Mouse (Mus musculus) intestine, embryonic 16.5 days (tissue): ENCODE measurements around the gene Gnat1. TPM values are rescaled to one million over a fixed set of nuclear protein-coding genes. Genes with fewer than 3 reads are reported as not detected.
A peak's percentile ranks its signal among the peaks of the same experiment; 100 is the strongest.

Source experiments
- ATAC-seq: fragments of 200-750 bp; cut with Nextera tagmentation; 2 replicates; pipeline ENCODE4 v1.8.0; 2017; ENCODE audit warnings: moderate TSS enrichment, moderate library complexity
- H3K27ac ChIP-seq: fragments of 300-500 bp; sonication (generic); 2 replicates; pipeline ENCODE4 v1.5.1; 2014; ENCODE audit warnings: mild to moderate bottlenecking, low read length
- H3K27me3 ChIP-seq: fragments of 300-500 bp; sonication (generic); replicated peaks from 2 replicates; pipeline ENCODE4 v1.6.1; 2014; ENCODE audit warnings: low read length, control low read depth, mixed read lengths; ENCODE audit not compliant: control insufficient read depth, insufficient read depth
- H3K36me3 ChIP-seq: fragments of 300-500 bp; sonication (generic); 2 replicates; pipeline ENCODE4 v1.6.1; 2014; ENCODE audit warnings: low read length, control low read depth; ENCODE audit not compliant: control insufficient read depth, insufficient read depth
- H3K4me1 ChIP-seq: fragments of 300-500 bp; sonication (generic); 2 replicates; pipeline ENCODE4 v1.6.1; 2014; ENCODE audit warnings: low read length, control low read depth, mixed read lengths; ENCODE audit not compliant: control insufficient read depth, insufficient read depth
- H3K4me2 ChIP-seq: fragments of 300-500 bp; sonication (generic); 2 replicates; pipeline ENCODE4 v1.6.1; 2014; ENCODE audit warnings: low read depth, low read length, control low read depth
- H3K4me3 ChIP-seq: fragments of 300-500 bp; sonication (generic); 2 replicates; pipeline ENCODE4 v1.5.1; 2014; ENCODE audit warnings: mild to moderate bottlenecking, low read length
- H3K9ac ChIP-seq: fragments of 300-500 bp; sonication (generic); 2 replicates; pipeline ENCODE4 v1.6.1; 2014; ENCODE audit warnings: low read depth, low read length
- H3K9me3 ChIP-seq: fragments of 300-500 bp; sonication (generic); 2 replicates; pipeline ENCODE4 v1.6.1; 2016; ENCODE audit warnings: low read length, control low read depth; ENCODE audit not compliant: control insufficient read depth
- WGBS: fragments of 180-500 bp; shearing (Covaris S2); extraction: QIAGEN DNeasy Blood & Tissue Kit; methylation state at CpG from one replicate; pipeline ENCODE4 v1.1.7; 2014; 5-methylcytosine and 5-hydroxymethylcytosine counted together
- polyA plus RNA-seq: library from polyadenylated mRNA; unstranded; fragments of >200 nt; fragmentation: Nextera tagmentation; extraction: Ambion mirVana; gene quantifications from 2 replicates; pipeline ENCODE4 v1.2.1, GENCODE M21; 2015

Gene Gnat1
- polyA plus RNA-seq, 1 experiment from 2014 or later: 1.6 TPM

DNA sequence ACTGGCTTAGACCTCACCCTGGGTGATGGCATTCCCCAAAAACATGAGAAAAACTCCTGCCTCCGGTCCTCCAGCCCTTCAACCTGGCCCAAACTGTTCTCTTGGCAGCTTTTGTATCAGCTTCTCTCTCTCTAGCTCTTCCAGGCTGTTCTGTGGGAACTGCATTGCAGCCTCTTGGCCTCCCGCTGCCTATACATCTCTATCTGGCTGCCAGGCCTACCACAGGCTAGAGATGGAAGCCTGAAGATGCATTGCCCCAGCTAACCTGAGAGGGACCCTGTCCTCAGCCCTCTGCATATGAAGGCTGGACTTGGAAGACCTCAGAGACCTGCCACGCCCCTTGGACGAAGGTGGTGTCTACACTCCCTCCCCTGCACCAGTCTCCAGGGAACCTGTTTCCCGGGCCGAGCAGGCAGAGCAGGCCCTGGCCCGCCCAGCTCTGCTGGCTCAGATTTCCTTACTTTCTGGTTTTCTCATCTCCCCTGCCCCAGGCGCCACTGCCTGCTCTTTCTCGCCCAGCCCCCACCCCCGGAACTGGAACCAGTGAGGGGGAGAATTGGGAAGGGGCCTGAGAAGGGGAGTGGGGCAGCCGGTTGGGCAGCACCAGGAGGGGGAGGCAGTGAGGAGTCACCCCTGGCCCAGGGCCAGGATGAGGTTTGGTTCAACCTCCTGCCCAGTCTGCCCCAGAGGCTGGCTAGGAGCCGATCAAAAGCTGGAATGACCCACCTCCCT is 34.9 kb upstream of the Gnat1 start:
- H3K36me3 ChIP-seq: no peaks in the 10 kb centered on the region
- 0 out of 2 replicates have a peak overlapping the region, but pooled peaks have one; percentile 8 for H3K9ac ChIP-seq
- no peak overlapping the region for H3K4me2 ChIP-seq
- no peak overlapping the region for H3K4me3 ChIP-seq
- H3K9me3 ChIP-seq: no peaks in the 10 kb centered on the region
- 22% methylated on average over 12 of the region's 12 CpGs for WGBS
- ATAC-seq: peak; percentile 12; the same call in 1 of the 2 replicates
- H3K27ac ChIP-seq: peak overlapping the region; percentile 47
- no peaks in the 10 kb centered on the region for H3K27me3 ChIP-seq
- H3K4me1 ChIP-seq: peaks cover 30% of the 10 kb centered on the region

DNA sequence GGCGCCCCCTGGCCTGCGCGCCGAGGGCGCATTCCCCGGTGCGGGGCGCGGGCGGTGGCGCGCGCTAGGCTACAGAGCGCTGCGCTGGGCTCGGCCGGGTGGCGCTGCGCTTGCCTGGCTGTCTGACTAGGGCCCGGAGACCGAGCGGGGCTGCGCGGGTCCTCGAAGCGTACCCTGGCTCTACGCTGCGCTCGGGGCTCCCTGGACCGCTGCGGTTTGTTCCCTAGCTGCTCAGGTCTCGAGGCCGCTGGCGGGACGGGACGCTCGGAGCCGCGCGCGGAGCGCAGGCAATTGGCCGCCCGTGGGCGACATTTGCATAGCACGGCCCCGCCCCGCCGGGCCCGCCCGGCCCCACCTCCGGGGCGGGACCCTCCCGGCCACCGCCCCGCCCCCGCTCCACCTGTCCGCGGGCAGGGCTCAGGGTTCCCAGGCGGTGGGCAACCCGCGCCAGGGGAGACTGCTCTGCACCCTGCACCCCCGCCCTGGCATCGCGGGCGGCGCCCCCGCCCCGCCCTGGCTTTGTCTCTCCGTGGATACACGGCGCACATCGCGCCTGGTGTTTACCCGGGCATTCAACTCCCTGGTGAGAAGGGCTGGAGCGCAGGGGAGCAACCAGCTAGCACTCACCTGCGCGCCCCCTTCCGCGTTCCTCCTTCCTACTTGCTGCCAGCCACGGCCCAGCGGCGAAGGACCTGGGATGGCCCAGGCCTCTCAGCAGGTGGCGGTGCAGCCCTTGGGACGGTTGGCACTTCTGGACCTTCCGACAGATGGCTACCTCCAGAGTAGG is 30.4 kb upstream of the Gnat1 start, which contains the start of gene Sema3f:
TSS of gene Sema3f (minus strand) at position 779 of the 787 bp plus-strand sequence.
- H3K9ac ChIP-seq: peak within 1 kb of the TSS; percentile 87
- peaks cover 55% of the 10 kb centered on the region for H3K4me1 ChIP-seq
- H3K4me3 ChIP-seq: peak within 1 kb of the TSS; percentile 77
- H3K9me3 ChIP-seq: no peaks in the 10 kb centered on the region
- no peaks in the 10 kb centered on the region for H3K36me3 ChIP-seq
- no peaks in the 10 kb centered on the region for H3K27me3 ChIP-seq
- peak within 1 kb of the TSS; percentile 87 for H3K27ac ChIP-seq
- peak within 1 kb of the TSS; percentile 97 for H3K4me2 ChIP-seq
- peak; percentile 90 for ATAC-seq
- 1% methylated on average over 72 of the region's 86 CpGs for WGBS

DNA sequence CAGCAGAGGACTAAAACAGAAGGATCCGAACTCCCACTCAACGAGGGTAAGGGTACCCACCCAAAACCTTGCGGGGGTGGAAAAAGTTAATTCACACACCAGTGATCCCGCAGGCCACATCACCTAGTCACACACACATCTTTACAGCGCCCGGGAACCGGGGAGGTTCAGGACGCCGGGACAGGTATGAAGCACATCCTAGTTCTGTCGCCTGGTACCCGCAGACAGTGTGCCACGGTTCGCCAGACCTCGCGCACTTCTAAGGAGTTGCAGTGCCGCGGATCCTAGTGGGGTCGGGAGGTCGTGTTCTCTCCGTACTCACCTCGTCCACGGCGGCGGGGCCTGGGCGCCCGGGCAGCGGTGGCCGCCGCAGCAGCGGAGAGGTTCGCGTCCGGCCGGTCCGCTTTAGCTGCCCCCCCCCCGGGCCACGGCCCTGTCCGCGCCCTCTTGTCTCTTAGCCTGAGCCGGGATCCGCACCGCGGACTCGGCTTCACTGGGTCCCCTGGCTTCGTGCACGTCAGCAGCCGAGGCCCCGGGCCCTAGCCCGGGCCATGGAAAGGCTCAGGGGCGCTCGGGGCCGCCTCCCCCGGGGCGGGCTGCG is 29.7 kb upstream of the Gnat1 start:
- Histone ChIP-seq H3K4me3 (peak overlapping the region; percentile 77), H3K27ac (peak overlapping the region; percentile 87), H3K9ac (peak overlapping the region; percentile 87), H3K4me1 (peaks cover 55% of the 10 kb centered on the region), H3K36me3 (no peaks in the 10 kb centered on the region), H3K9me3 (no peaks in the 10 kb centered on the region), H3K27me3 (no peaks in the 10 kb centered on the region), H3K4me2 (peak overlapping the region; percentile 97)
- WGBS: under 1% methylated on average over 52 of the region's 55 CpGs
- ATAC-seq: peak; percentile 8; the same call in 1 of the 2 replicates

DNA sequence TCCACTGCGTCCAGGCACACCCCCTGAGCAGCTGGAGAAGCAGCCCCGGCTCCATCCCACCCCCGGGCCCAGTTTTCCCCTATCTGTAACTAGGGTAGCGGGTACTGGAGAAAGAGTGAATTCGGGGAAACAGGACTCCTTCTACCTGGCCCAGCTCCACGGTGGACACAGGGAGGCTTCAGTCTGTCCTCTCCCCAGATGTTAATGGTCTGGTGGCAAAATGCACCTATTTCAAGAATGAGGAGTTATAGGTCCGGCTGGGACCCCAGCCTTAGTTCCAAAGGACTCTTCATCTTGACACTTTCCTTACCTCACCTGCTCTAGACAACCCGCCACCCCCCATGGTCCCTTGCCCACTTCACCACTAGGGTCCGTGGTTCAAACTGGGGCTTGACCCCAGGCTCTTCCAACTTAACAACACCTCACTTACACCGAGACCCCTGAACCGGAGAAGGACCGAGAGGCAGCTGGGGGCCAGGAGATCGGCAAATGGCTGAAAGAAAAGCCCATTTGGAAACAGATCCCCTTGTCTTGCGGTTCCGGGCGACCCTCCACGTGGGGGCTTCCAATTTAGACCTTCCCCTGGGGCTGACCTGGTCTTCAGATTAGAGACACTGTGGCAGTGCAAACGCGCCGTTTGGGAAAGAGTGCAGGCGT is 29.1 kb upstream of the Gnat1 start:
- H3K9me3 ChIP-seq: no peaks in the 10 kb centered on the region
- ATAC-seq: no peak
- peak overlapping the region; percentile 97 for H3K4me2 ChIP-seq
- WGBS: 7% methylated on average over 21 of the region's 21 CpGs
- H3K36me3 ChIP-seq: no peaks in the 10 kb centered on the region
- H3K27me3 ChIP-seq: no peaks in the 10 kb centered on the region
- H3K9ac ChIP-seq: peak overlapping the region; percentile 87
- H3K4me1 ChIP-seq: peaks cover 55% of the 10 kb centered on the region
- H3K27ac ChIP-seq: peak overlapping the region; percentile 78
- H3K4me3 ChIP-seq: peak overlapping the region; percentile 77

DNA sequence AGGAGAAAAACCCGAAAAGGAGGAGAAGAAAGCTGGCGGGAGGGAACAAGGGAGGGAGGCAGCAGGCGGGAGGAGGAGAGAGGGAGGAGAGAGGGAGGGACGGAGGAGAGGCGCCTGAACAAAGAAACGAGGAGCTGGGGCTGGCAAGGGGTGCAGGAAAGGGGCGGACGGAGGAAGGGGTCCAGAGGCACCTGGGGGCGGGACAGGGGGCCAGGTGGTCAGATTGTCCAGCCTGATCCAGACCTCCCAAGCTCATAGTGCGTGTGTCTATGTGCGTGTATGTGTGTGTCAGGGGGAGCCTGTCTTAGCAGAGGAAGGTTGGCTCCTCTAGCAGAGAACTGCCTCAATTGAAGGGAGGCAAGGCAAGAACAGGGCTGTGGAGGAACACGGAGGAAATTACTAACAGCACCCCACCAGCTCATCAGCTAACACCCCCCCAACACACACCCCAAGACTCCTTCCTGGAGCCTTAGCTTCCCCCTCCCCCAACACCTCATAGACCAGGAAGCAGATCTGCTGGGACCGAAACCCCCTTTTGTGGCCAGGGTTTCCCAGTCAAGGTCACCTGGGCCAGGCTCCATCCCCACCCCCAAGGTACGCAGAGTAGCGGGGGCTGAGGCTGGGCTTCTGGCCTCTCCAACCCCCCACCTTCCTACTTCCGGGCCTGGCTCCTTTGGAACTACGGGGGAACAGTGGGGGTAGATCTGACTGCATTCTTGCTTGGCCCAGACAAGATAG is 28.4 kb upstream of the Gnat1 start:
- peak overlapping the region; percentile 78 for H3K27ac ChIP-seq
- peak overlapping the region; percentile 87 for H3K9ac ChIP-seq
- no peaks in the 10 kb centered on the region for H3K9me3 ChIP-seq
- H3K4me3 ChIP-seq: peak overlapping the region; percentile 77
- 4% methylated on average over 17 of the region's 17 CpGs for WGBS
- H3K4me2 ChIP-seq: peak overlapping the region; percentile 97
- ATAC-seq: no peak
- peaks cover 58% of the 10 kb centered on the region for H3K4me1 ChIP-seq
- H3K27me3 ChIP-seq: no peaks in the 10 kb centered on the region
- H3K36me3 ChIP-seq: no peaks in the 10 kb centered on the region

DNA sequence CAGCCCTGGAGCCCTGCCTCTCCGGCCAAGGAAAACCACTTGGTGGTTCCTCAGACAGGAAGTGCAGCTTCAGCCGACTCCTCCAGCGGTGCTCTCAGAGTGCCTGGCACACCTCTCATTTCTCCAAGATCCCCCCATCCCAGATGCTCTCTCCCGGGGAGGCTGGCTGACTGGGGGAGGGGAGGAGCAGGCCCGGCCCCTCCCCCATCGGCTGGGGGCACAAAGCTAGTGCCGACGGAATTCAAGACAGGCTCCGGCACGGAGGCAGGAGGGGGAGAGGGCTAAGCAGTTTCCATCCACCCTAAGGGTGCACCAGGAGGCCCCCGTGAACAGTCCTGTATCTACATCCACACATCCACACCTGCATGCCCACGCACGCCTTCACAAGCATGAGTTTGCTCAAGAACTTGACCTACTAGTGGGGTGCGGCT is 27.3 kb upstream of the Gnat1 start:
- peak overlapping the region; percentile 24; the same call in 1 of the 2 replicates for H3K27ac ChIP-seq
- peak overlapping the region; percentile 97 for H3K4me2 ChIP-seq
- H3K9me3 ChIP-seq: no peaks in the 10 kb centered on the region
- H3K36me3 ChIP-seq: no peaks in the 10 kb centered on the region
- no peak for ATAC-seq
- peak overlapping the region; percentile 77 for H3K4me3 ChIP-seq
- 7% methylated on average over 14 of the region's 14 CpGs for WGBS
- peaks cover 67% of the 10 kb centered on the region for H3K4me1 ChIP-seq
- peak overlapping the region; percentile 87 for H3K9ac ChIP-seq
- H3K27me3 ChIP-seq: no peaks in the 10 kb centered on the region

DNA sequence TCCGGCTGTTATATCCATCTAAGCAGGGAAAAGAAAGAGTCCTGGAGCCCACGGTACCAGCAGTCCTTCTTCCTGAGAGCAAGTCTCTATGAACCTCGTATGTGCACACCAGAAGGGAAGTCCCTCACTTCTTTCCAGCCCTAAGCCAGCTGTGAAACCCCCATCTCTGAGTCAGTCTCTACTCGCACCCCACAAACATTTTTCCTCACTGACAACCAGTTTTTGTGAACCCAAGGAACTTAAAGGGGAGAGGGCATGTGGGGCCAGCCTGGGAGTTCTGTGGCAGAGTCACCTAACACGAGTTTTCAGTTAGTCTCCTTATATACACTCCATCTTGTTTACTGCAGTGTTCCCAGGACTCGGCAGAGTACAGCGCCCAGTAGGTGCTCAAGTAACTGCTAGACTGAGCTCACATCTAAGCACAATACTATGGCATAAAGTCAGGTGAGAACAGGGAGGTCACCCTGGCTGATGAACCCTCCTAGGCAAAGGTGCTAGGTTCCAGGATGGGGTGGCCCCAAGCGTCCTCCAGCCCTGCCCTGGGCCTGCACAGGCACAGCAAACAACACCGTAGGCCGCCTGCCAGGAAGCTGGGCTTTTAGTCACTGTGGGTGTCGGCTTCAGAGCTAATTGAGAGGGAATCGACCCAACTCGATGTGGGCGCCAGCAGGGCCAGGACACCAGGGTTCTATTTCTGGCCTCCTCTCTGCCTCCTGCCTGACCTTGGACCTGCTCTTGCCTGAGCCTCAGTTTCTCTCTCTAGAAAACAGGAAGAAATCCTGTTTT is 24.0 kb upstream of the Gnat1 start:
- H3K4me2 ChIP-seq: no peak overlapping the region
- WGBS: 53% methylated on average over 14 of the region's 14 CpGs
- no peaks in the 10 kb centered on the region for H3K9me3 ChIP-seq
- no peak for ATAC-seq
- H3K4me1 ChIP-seq: peaks cover 93% of the 10 kb centered on the region
- peak overlapping the region; percentile 33; the same call in 1 of the 2 replicates for H3K27ac ChIP-seq
- 0 out of 2 replicates have a peak overlapping the region, but pooled peaks have one; percentile 13 for H3K9ac ChIP-seq
- no peaks in the 10 kb centered on the region for H3K36me3 ChIP-seq
- no peaks in the 10 kb centered on the region for H3K27me3 ChIP-seq
- no peak overlapping the region for H3K4me3 ChIP-seq

DNA sequence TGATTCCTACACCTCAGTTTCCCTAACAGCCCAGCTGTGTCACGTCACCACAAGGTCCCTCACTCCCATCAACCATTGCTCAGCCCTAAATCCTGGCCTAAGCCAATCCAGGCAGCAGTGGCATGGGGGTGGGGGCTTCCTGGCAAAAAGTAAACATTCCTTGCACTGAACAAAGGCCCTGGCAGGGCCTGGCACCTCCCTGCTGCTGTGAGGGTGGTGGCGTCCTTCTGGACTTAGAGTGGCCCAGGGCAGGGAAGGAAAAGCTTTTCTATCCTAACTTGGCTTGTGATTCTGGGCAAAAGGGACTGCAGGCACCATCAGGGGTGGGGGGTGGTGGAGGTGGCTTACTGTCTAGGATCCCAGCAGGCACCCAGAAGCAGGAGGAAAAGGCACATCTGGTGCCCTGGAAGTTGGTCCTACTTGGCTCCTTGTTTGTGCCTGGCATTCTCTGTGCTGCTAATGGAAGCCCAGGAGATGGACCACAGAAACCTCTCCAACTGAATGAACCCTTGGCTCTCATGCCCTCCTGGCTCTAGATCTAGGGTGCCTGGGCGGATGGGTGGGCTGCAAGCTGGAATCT is 23.2 kb upstream of the Gnat1 start:
- H3K27ac ChIP-seq: no peak overlapping the region
- H3K9ac ChIP-seq: peak overlapping the region; percentile 27; the same call in 1 of the 2 replicates

More for the DNA sequence above, 23.2 kb upstream of the Gnat1 start:
- Histone ChIP-seq H3K4me3 (no peak overlapping the region), H3K4me2 (no peak overlapping the region), H3K36me3 (no peaks in the 10 kb centered on the region), H3K9me3 (no peaks in the 10 kb centered on the region), H3K27me3 (no peaks in the 10 kb centered on the region), H3K4me1 (peaks cover 93% of the 10 kb centered on the region)
- ATAC-seq: no peak
- WGBS: 70% methylated on average over 3 of the region's 3 CpGs
